Mouse (Mus musculus) stomach, postnatal 0 days (tissue): ENCODE data around the gene Tie1.

Source experiments
- CTCF ChIP-seq: IDR thresholded peaks from 2 replicates; pipeline ENCODE4 v1.5.1; 2016; ENCODE audit warnings: antibody characterized with exemption, low read depth, mild to moderate bottlenecking, moderate library complexity
- EP300 ChIP-seq: optimal IDR thresholded peaks from 2 replicates; pipeline ENCODE3; 2016; ENCODE audit warnings: antibody characterized with exemption

DNA sequence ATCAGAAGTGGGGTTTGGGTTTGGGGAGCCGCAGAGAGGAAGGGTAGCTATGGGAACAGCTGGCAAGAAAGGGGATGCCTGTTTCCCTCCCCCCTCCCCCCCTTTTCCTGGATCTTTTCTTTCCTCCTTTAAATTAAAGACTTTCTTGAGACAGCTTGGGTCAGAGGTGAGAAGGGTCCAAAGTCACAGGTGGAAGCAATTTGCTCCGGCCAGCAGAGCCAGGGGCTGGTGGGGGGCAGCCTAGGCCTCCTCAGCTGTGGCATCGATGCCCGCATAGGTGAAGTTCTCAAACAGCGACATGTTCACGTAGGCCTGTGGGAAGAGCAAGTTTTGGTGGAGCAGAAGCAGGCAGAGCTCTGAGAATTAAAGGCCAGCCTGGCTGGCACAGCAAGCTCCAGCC, 18.6 kb downstream of the Tie1 start:
- no peak for TF ChIP-seq CTCF
- TF ChIP-seq EP300: no peak
